Mouse (Mus musculus) left cerebral cortex, adult 8-10 months (tissue): ENCODE results near the gene Homer2. TPM values are rescaled to one million over a fixed set of nuclear protein-coding genes. Genes with fewer than 3 reads are reported as not detected.

ENCODE experiments used
- DNase-seq, 2 experiments: peaks; one replicate each; pipeline ENCODE4 v3.0.0; 2022; ENCODE audit warnings: low spot score in 2 of 2
- total RNA-seq, 4 experiments: library from RNA; stranded (reverse); gene quantifications; 2 replicates each; pipeline ENCODE4 v1.2.4; 2022

Homer2 gene
- total RNA-seq, 4 experiments from 2014 or later, result 52.0 to 72.2 (median 56.2) TPM

- DNase-seq, result no peak
Observed at GRCm38 (mm10) chr7:81563506-81564015, 143.8 kb downstream of the Homer2 start.

- no peak for DNase-seq
Observed at GRCm38 (mm10) chr7:81561211-81561610, 146.1 kb downstream of the Homer2 start.

- no peak for DNase-seq
Observed at GRCm38 (mm10) chr7:81560101-81561049, 147.0 kb downstream of the Homer2 start.

DNA sequence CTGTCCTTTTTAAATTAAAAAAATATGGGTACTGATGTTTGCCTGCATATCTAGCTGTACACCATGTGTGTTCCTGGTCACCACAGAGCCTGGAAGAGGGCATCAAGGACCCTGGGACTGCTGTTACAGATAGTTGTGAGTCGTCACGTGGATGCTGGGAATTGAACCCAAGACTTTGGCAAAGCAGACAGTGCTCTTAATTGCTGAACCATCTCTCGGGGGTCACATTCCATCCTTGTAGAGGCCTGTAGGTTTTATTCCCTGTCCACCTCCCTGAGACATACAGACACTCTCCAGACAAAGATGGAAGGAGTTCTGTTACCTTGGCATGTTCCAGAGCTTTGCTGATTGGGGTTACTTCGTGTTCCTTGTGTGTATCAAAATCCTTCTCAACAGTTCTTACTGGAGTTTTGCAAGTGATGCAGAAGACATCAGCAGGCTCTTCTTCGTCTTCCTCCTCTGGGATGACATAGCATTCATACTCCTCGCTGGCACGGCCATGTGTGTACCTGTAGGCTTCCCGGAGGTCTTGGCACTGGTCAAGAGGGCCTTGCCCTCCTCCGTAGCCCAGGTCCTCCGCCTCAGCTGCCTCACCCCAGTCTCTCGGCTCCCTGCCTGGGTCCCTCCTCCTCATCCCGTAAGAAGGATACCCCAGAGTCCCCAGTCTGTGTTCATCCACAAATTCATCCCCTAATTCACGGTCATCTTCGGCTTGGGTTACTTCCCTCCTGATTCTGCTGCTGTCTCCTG is 147.9 kb downstream of the Homer2 start:
- DNase-seq, result no peak

DNA sequence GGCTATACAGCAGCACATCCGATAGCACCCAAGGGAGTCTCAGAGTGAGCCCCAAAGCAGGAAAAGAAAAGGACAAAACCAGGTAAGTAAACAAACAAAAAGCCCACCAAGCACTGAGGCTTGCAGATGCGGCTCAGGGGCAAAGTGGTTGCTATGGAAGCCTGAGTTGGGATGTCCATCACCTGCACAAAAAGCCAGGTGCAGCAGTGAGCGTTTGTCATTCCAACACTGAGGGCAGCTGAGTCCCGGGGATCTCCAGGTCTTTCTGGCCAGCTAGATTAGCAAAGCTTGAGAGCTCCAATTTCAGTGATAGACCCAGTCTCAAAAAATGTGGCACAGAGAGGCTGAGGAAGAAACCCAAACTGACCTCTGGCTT is 149.4 kb downstream of the Homer2 start:
- no peak for DNase-seq

DNA sequence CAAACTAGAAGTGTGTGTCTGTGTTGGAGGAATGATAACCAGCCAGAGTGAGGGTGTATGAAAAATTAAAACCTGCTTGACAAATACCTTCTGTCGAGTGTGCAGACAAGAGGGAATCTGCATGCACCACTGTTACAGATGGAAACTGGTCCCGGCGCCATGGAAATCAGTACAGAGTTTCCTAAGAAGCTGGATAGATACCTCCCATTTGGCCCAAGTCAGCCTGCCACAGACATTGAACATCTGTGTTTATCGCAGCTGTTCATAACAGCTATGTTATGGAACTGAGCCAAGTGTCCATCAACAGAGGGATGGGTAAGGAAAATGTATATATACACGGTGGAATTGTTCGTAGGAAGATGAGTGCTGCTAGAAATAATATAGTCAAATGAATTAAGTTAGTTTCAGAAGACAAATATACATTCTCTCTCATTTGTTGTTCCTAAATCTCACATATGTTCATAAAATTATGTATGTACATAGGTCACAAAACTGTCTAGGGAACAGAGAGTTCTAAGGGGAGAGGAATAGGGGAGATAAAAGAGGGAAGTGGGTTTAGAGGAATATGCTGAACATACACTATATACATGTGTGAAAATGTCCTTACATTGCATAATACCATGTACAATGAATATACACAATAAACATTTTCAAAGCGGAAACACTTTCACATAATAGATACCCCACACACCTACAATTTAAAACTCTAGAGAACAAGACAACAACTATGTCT is 149.9 kb downstream of the Homer2 start:
- DNase-seq, result no peak

- DNase-seq, result no peak
Observed at GRCm38 (mm10) chr7:81556839-81557238, 150.5 kb downstream of the Homer2 start.

DNA sequence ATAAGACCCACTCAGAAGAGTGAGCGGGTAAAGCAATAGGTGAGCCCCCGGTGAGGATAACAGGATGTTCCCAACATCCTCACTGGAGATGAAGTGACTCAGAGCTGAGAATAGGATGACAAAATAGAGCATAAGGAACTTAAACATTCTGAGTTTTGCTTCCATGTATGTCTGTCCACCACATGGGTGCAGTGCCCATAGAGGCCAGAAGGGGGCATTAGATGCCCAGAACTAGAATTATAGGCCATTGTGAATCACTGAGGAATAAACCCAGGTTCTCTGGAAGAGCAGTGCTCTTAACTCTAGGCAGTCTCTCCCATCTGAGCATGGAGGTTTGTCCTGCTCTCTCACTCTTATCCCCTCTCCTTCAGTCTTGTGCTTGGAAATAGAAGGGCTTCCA is 153.0 kb downstream of the Homer2 start:
- DNase-seq, result no peak

- DNase-seq, result no peak
Observed at GRCm38 (mm10) chr7:81553589-81553988, 153.7 kb downstream of the Homer2 start.

Other genes with a start within 250 kb of the Homer2 start
- 100 to 1,000 TPM; 146 to 157 (median 150) TPM for gene Ap3b2, start 213.6 kb downstream of the Homer2 start, total RNA-seq
- gene BC048679, start 209.2 kb downstream of the Homer2 start, total RNA-seq, result not detected
- under 1 TPM; 0.19 to 0.57 (median 0.26) TPM for gene Fsd2, start 140.6 kb downstream of the Homer2 start, total RNA-seq
- gene Whamm, start 136.3 kb downstream of the Homer2 start, total RNA-seq, result 10 to 100 TPM; 13.9 to 21.3 (median 18.9) TPM
- gene Ramac, start 55.4 kb upstream of the Homer2 start, total RNA-seq, result 10 to 100 TPM; 78.2 to 89.6 (median 84.4) TPM
- 10 to 100 TPM; 24.6 to 32.7 (median 27.1) TPM for gene 3110040N11Rik, start 82.0 kb upstream of the Homer2 start, total RNA-seq
- gene Btbd1, start 121.9 kb upstream of the Homer2 start, total RNA-seq, result 100 to 1,000 TPM; 102 to 123 (median 113) TPM
- not detected for gene Gm10160, start 148.3 kb upstream of the Homer2 start, total RNA-seq
- 10 to 100 TPM; 22.3 to 28.4 (median 27.6) TPM for gene Tm6sf1, start 151.5 kb upstream of the Homer2 start, total RNA-seq
- 10 to 100 TPM; 77.1 to 89.2 (median 82.9) TPM for gene Hdgfl3, start 226.9 kb upstream of the Homer2 start, total RNA-seq